9 mouse cellular contexts compared by ENCODE assay signal in genomic region chr10:5079945-5080468, GRCm38 (mm10). TPM values are rescaled to one million over a fixed set of nuclear protein-coding genes. Genes with fewer than 3 reads are reported as not detected.
DNase-seq lines count a peak whose midpoint lies in the region; ATAC-seq and TF ChIP-seq lines count a peak whose summit lies in the region.
"Had no signal": no experiment of that assay in that cellular context is flagged by ENCODE, and none has a peak within 500 bp of the region (broad histone marks: within the 10 kb centered on the region; RNA-seq: fewer than 3 reads in every experiment).

No protein-coding gene starts in this region.

- no peak overlapping the region for H3K4me3 ChIP-seq in forebrain, postnatal 0 days (ENCODE audit: low read depth, low read length)
- no peak overlapping the region for H3K4me3 ChIP-seq in forebrain, embryonic 13.5 days
- H3K4me3 ChIP-seq in kidney, embryonic 16.5 days (ENCODE audit: low read length): no peak overlapping the region

- no peaks in the 10 kb centered on the region for H3K4me1 ChIP-seq in forebrain, postnatal 0 days (ENCODE audit: insufficient read depth)
- no peaks in the 10 kb centered on the region for H3K4me1 ChIP-seq in forebrain, embryonic 13.5 days
- H3K4me1 ChIP-seq in kidney, embryonic 16.5 days (ENCODE audit: insufficient read depth, low read length): 0 out of 2 replicates have a peak, but pooled peaks cover 4% of the 10 kb centered on the region

- no peaks in the 10 kb centered on the region for H3K9me3 ChIP-seq in forebrain, postnatal 0 days (ENCODE audit: low read length)
- H3K9me3 ChIP-seq in forebrain, embryonic 13.5 days (replicated peaks): no peaks in the 10 kb centered on the region
- H3K9me3 ChIP-seq in kidney, embryonic 16.5 days (ENCODE audit: low read length): no peaks in the 10 kb centered on the region

- no peaks in the 10 kb centered on the region for H3K36me3 ChIP-seq in forebrain, postnatal 0 days (ENCODE audit: insufficient read depth)
- H3K36me3 ChIP-seq in forebrain, embryonic 13.5 days (ENCODE audit: poor library complexity, severe bottlenecking): no peaks in the 10 kb centered on the region
- H3K36me3 ChIP-seq in kidney, embryonic 16.5 days (ENCODE audit: insufficient read depth, low read length): no peaks in the 10 kb centered on the region

- TF ChIP-seq CTCF in forebrain, postnatal 0 days (IDR thresholded peaks at IDR 0.05; ENCODE audit: low read depth): no peak

- WGBS in forebrain, postnatal 0 days: 53% methylated on average over 9 of the region's 9 CpGs
- 86% methylated on average over 9 of the region's 9 CpGs for WGBS in forebrain, embryonic 13.5 days
- 49% methylated on average over 9 of the region's 9 CpGs for WGBS in kidney, embryonic 16.5 days

- no peak overlapping the region for H3K27ac ChIP-seq in forebrain, postnatal 0 days (ENCODE audit: low read depth, low read length)
- H3K27ac ChIP-seq in forebrain, embryonic 13.5 days: no peak overlapping the region
- peak overlapping the region; percentile 28 for H3K27ac ChIP-seq in kidney, embryonic 16.5 days (ENCODE audit: low read length)

- no peak for ATAC-seq in forebrain, postnatal 0 days
- ATAC-seq in forebrain, embryonic 13.5 days: no peak
- peak; percentile 84 for ATAC-seq in kidney, embryonic 16.5 days (ENCODE audit: low FRiP score, low TSS enrichment)

- no peak overlapping the region for H3K4me2 ChIP-seq in forebrain, postnatal 0 days (ENCODE audit: low read depth)
- no peak overlapping the region for H3K4me2 ChIP-seq in forebrain, embryonic 13.5 days
- H3K4me2 ChIP-seq in kidney, embryonic 16.5 days (replicated peaks; ENCODE audit: low read depth, low read length): no peak overlapping the region

- H3K9ac ChIP-seq in forebrain, postnatal 0 days: no peak overlapping the region
- no peak overlapping the region for H3K9ac ChIP-seq in forebrain, embryonic 13.5 days
- no peak overlapping the region for H3K9ac ChIP-seq in kidney, embryonic 16.5 days (replicated peaks; ENCODE audit: low read length)

- no peaks in the 10 kb centered on the region for H3K27me3 ChIP-seq in forebrain, postnatal 0 days (ENCODE audit: insufficient read depth, low read length)
- H3K27me3 ChIP-seq in forebrain, embryonic 13.5 days: no peaks in the 10 kb centered on the region
- no peaks in the 10 kb centered on the region for H3K27me3 ChIP-seq in kidney, embryonic 16.5 days (ENCODE audit: insufficient read depth, low read length)

- DNase-seq in forebrain, postnatal 0 days: peak; percentile 42
- peak; percentile 55 for DNase-seq in testis, postnatal 10 days (ENCODE audit: low spot score)
- no peak for DNase-seq in testis, postnatal 14 days (ENCODE audit: low spot score)
- peak; percentile 48 for DNase-seq in gastrocnemius, postnatal 25 days
- DNase-seq in ovary, postnatal 36 days (ENCODE audit: low spot score): peak; percentile 36
- no peak for DNase-seq in embryo, embryonic 11 days

RNA-seq across cellular contexts. Expression of gene Gm10097, which starts 11.0 kb away (rescaled TPM):
- 0.10 TPM in 1 of 2 replicates, not detected in the other for total RNA-seq in forebrain, postnatal 0 days (2014; rRNA removed)
- not detected in 2 replicates for polyA plus RNA-seq in forebrain, postnatal 0 days (2015; fragmentation: Nextera tagmentation; extraction: Ambion mirVana)
- polyA plus RNA-seq in forebrain, embryonic 13.5 days (2015; fragmentation: Nextera tagmentation; extraction: Ambion mirVana): 0.06 and 0.08 TPM in 2 replicates
- under 1 TPM; 0.19 to 0.41 TPM for total RNA-seq in gastrocnemius, postnatal 25 days (2021)
- 0.15 TPM in 1 of 2 replicates, not detected in the other for polyA plus RNA-seq in kidney, embryonic 16.5 days (2015; fragmentation: Nextera tagmentation; extraction: Ambion mirVana)
- polyA plus RNA-seq: neural tube, embryonic 11.5 days had no signal

Comparison
In these comparisons a context has a peak if more than half of its experiments do, and no peak if none do; other contexts are left out.
1. DNase-seq: peak in forebrain, postnatal 0 days (single experiment), testis, postnatal 10 days (single experiment), gastrocnemius, postnatal 25 days (single experiment) and ovary, postnatal 36 days (single experiment); none in testis, postnatal 14 days (single experiment) and embryo, embryonic 11 days (single experiment).